Mouse (Mus musculus) lung, adult 2 months (tissue): ENCODE measurements at regions not wholly inside any gene's neighbourhood (a gene's known extent, or its start where the extent isn't known, plus 50 kb on each side); places are given as distances from the start of the nearest gene placed in this dataset.

Experiments
- DNase-seq: peaks from one replicate; pipeline ENCODE4 v3.0.0; 2022
- H3K4me1 ChIP-seq: fragments of 200-500 bp; 2 replicates; pipeline ENCODE4 v1.6.1; 2011; ENCODE audit warnings: low read length; ENCODE audit not compliant: control insufficient read depth, insufficient read depth
- H3K4me3 ChIP-seq: fragments of 200-500 bp; replicated peaks from 2 replicates; pipeline ENCODE3; 2011; ENCODE audit warnings: low read depth, mild to moderate bottlenecking, control low read depth, low read length; ENCODE audit errors: extremely low read depth
- CTCF ChIP-seq: fragments of 200-500 bp; IDR thresholded peaks from 2 replicates; pipeline ENCODE4 v1.5.1; 2011; ENCODE audit warnings: mild to moderate bottlenecking, low read length, control low read depth; ENCODE audit not compliant: insufficient read depth
- POLR2A ChIP-seq: fragments of 200-500 bp; IDR thresholded peaks from 2 replicates; pipeline ENCODE4 v1.6.1; 2011; ENCODE audit warnings: low read depth, mild to moderate bottlenecking, control low read depth, low read length, borderline replicate concordance; ENCODE audit errors: extremely low read depth
- whole genome bisulfite sequencing: fragments of 180-500 bp; shearing (Covaris S2); methylation state at CpG from one replicate; pipeline ENCODE4 v1.1.7; 2018; 5-methylcytosine and 5-hydroxymethylcytosine counted together

DNA sequence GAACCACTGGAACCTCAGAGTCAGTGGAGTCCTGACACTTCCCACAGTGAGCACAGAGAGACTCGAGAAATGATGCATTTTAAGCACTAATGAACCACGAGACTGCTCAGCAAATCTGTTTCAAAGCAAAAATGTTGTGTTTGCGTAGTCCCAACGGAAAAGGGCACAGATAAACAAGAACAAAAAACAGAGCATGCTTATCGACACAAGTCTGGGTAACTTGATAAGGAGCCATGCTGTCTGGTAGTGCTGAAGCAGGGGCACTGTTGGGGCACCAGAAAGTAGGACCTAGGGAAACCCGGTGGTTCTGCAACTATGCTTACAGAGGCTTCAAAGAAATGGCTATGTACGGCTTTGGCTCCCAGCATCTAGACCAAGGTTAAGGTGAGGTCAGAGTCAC, 172.7 kb upstream of the Hes1 start:
- peaks cover 6% of the 10 kb centered on the region for H3K4me1 ChIP-seq
- no peak for DNase-seq
- H3K4me3 ChIP-seq = no peak overlapping the region
- WGBS = 84% methylated on average over 7 of the region's 7 CpGs
- TF ChIP-seq POLR2A (no peak), CTCF (no peak)

DNA sequence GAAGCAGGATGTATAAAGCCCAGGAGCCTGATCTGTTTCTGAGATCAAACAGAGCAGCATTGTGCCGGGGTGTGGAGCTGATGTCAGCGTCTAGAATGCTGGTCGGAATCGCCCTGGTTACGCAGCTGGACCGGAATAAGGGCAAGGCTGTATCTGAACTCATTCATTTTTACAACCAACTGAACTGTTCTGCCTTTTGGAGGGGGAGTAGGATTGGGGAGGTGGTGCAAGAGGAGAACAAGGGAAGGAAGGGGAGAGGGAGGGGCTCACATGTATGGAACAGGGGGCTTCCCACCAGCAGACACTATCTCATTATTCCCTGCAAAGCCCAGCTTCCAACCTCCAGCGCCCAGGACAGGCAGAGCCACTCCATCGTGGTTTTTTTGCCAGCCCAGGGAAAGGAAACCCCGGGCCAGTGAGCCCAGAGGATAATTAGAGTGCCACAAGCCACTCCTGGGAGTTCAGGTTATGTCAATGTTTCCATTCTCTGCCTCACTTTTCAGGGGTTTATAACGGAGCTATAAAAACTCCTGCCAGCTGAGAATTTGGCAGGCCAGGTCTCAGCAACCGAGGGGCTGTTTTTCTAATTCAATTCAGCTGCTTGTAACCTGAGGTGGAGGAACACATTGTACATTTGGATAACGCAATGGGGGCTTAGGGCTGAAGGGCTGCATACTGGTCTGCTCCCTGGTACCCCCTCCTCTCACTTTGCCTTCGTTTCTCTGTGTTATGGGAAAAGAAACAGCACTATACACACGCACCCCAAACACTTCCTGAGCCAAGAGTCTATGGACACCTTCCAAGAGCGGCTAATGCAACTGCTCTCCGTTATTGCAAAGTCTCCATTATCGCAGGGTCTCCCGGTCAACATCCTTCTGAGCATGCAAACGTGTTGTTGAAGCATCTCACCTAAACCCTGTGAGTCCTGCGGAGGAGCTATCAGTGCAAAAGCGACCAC, 170.0 kb upstream of the Hes1 start:
- Histone ChIP-seq H3K4me3 (peak overlapping the region; percentile 19), H3K4me1 (peaks cover 6% of the 10 kb centered on the region)
- WGBS = 24% methylated on average over 21 of the region's 21 CpGs
- TF ChIP-seq POLR2A = no peak
- no peak for TF ChIP-seq CTCF
- DNase-seq = no peak

DNA sequence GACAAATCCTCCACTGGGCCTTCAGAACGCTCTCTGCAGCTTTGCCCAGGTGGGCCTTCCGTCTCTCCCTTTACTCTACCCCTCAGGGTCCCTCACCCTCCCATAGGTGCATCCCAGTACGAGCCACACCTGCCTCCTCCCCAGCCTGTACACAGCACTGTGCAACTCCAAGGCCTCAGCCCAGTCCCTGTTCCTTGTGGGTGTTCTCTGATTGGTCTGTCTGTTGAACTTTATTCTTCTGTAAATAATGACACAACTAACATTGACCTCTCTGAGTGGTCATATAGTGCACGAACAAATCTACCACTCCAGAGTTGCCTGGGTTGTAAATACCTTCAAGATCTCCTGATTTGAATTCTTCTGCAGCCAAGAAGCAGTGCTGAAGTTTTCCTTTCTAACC, 167.8 kb upstream of the Hes1 start:
- WGBS = 71% methylated on average over 4 of the region's 4 CpGs
- no peak for DNase-seq

DNA sequence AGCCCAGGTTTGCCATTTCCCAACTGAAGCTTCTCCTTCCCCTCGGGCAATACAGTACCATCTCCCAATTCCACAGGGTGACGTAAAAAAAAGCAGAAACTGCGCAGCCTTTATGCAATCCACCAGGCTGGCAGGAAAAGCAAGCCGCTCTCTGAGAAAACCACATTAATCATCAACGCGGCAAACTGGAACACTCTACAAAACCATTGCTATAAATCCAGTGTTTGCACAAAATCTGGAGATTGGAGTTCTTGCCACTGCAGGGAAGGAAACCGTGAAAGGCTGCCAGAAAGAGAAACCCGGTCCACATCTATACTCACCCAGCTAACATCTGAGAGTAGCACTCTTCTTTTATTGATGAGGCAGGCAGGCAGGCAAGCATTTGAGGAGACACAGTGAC, 160.7 kb upstream of the Hes1 start:
- 0 out of 2 replicates have a peak, but pooled peaks cover 3% of the 10 kb centered on the region for H3K4me1 ChIP-seq
- peak; percentile 28 for DNase-seq
- no peak overlapping the region for H3K4me3 ChIP-seq
- TF ChIP-seq CTCF = no peak
- no peak for TF ChIP-seq POLR2A
- WGBS = 40% methylated on average over 8 of the region's 8 CpGs

More for the DNA sequence above, 167.8 kb upstream of the Hes1 start:
- H3K4me3 ChIP-seq = no peak overlapping the region
- peaks cover 6% of the 10 kb centered on the region for H3K4me1 ChIP-seq
- no peak for TF ChIP-seq POLR2A

DNA sequence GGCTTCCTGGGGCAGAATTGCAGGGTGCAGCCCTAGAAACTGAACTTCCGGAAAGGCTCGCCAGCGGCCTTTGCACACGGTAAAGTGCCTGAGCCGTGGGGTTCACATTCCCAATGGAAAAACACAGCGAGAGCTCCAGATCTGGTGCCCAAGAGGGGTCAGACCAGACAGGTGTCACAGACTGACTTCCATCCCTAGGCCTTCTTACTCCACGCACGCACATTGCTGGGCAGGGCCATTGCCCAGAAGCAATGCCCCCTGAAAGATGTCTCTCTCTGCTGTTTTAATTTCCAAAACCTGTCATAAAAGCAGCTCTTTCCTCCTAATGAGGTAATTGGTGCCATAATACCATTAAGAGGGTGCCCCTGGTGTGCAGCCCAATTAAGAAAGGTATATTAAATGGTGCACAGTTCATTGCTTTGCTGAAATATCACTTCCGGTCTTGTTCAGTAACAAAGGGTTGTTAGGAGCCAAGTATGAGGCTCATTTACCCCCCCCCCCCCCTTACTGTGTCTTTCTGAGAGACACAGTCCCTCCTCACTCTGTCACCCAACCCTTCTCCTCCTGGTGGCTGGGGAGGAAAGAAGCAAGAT, 159.9 kb upstream of the Hes1 start:
- Histone ChIP-seq H3K4me3 (no peak overlapping the region), H3K4me1 (0 out of 2 replicates have a peak, but pooled peaks cover 3% of the 10 kb centered on the region)
- 76% methylated on average over 9 of the region's 9 CpGs for WGBS
- no peak for DNase-seq
- TF ChIP-seq CTCF (no peak), POLR2A (no peak)

DNA sequence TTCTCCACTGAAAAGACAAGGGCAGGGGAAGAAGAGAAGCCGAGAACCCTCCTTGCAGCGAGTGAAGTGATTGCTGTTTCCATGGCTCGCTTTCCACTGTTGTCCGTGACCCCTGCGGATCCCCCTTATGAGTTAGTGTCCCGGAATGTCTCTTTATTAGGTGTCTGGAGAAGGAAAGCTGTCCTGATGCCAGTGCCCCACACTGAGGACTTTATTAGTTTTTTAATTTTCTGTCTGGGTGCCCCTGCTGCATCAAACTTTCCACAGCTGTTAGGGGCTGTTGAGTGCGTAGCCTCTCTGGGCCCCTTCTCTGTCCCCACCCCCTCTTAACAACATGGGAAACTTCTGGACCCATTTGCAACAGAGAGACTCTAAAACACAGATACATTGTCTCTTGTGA, 156.9 kb upstream of the Hes1 start:
- 80% methylated on average over 7 of the region's 7 CpGs for WGBS
- H3K4me1 ChIP-seq = 0 out of 2 replicates have a peak, but pooled peaks cover 3% of the 10 kb centered on the region
- DNase-seq = no peak

DNA sequence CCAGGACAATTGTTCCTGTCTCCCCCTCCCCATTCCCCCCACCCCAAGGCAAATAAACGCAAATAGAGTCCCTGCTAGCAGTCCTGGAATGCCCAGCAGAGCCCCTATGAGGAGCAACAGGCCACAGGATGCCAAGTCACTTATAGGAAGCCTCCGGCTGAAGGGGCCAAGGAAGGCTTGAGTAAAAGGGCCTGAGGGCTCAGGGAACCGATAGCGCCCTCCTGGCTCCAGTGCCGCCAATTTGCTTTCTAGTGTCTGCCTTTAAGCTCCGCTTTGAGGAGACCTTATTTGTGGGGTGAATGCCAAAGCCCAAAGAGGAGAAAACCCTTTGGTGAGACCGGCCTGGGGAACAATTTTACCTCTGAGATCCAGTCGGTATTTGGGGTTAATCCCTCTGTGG, 156.2 kb upstream of the Hes1 start:
- WGBS = 72% methylated on average over 8 of the region's 8 CpGs
- H3K4me1 ChIP-seq = 0 out of 2 replicates have a peak, but pooled peaks cover 3% of the 10 kb centered on the region
- no peak overlapping the region for H3K4me3 ChIP-seq
- no peak for TF ChIP-seq POLR2A
- TF ChIP-seq CTCF = no peak
- DNase-seq = no peak

More for the DNA sequence above, 156.9 kb upstream of the Hes1 start:
- no peak overlapping the region for H3K4me3 ChIP-seq
- TF ChIP-seq CTCF (no peak), POLR2A (no peak)

DNA sequence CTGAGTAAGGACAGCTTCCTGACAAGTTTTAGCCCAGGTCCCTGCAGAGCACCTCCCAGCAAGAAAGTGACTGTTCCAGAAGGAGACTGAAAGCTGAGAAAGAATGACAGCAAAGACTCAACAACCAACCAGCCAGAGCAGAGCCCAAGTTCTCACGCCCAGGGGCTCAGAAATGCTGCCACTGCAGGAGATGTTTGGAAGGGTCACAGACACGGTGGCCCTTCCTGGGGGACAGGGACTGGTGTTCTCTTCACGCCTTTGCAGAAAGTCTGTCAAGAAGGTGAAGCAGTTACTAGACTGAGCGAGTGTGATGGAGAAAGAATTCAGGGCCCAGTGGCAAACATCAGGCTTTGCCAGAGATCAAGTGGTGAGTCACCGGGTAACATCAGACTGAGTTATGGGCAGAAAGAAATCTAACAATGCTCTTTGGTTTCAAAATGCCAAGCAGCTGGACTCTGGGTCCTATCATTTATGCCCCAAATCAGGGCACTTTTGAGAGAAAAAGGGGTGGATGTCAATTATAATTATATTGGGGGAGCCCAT, 154.2 kb upstream of the Hes1 start:
- TF ChIP-seq CTCF = no peak
- no peak for TF ChIP-seq POLR2A
- DNase-seq = no peak
- 0 out of 2 replicates have a peak, but pooled peaks cover 3% of the 10 kb centered on the region for H3K4me1 ChIP-seq
- 71% methylated on average over 5 of the region's 5 CpGs for WGBS
- H3K4me3 ChIP-seq = no peak overlapping the region

DNA sequence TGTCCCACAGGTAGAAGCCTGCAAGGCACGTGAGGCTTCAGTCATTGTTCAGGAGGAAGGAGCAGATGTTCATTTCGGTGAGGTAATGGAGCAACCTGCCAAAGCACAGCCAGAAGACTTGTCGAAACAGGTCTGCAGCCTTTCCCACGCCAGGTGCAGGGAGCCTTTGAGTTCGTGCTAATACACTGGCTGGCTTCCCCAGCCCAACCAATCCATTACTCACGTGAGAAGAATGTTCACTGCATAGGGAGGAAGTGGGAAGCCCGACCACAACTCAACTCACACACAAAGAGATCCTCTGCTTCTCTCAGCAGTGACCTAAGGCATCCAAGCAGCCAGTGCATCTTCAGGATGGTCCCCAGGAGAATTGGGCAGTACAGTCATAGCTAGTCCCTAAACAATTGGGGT, 153.0 kb upstream of the Hes1 start:
- TF ChIP-seq CTCF (no peak), POLR2A (no peak)
- no peak for DNase-seq
- Histone ChIP-seq H3K4me3 (no peak overlapping the region), H3K4me1 (0 out of 2 replicates have a peak, but pooled peaks cover 3% of the 10 kb centered on the region)
- 72% methylated on average over 7 of the region's 7 CpGs for WGBS
